Mouse (Mus musculus) cerebellum, adult 2 months (tissue): ENCODE data around the gene Ntm. TPM values are rescaled to one million over a fixed set of nuclear protein-coding genes. Genes with fewer than 3 reads are reported as not detected.

Experiments used
- DNase-seq, 2 experiments: peaks; one replicate each; pipeline ENCODE4 v3.0.0; 2021
- H3K27ac ChIP-seq: fragments of 200-500 bp; 2 replicates; pipeline ENCODE4 v1.5.1; 2012; ENCODE audit warnings: low read length, control low read depth, inconsistent platforms; ENCODE audit not compliant: insufficient read depth
- H3K27me3 ChIP-seq: fragments of 200-500 bp; 2 replicates; pipeline ENCODE4 v1.6.1; 2012; ENCODE audit warnings: inconsistent platforms, mild to moderate bottlenecking, low read length, moderate library complexity; ENCODE audit not compliant: control insufficient read depth, insufficient read depth
- H3K4me1 ChIP-seq: fragments of 200-500 bp; 2 replicates; pipeline ENCODE4 v1.6.1; 2011; ENCODE audit warnings: low read length; ENCODE audit not compliant: control insufficient read depth, insufficient read depth
- H3K4me3 ChIP-seq: fragments of 200-500 bp; replicated peaks from 2 replicates; pipeline ENCODE3; 2011; ENCODE audit warnings: mild to moderate bottlenecking, low read depth, low read length, control low read depth; ENCODE audit not compliant: insufficient read depth
- CTCF ChIP-seq: fragments of 200-500 bp; IDR thresholded peaks from 2 replicates; pipeline ENCODE4 v1.5.1; 2011; ENCODE audit warnings: low read depth, mild to moderate bottlenecking, control low read depth, low read length, moderate library complexity, borderline replicate concordance; ENCODE audit not compliant: insufficient read depth
- POLR2A ChIP-seq: fragments of 200-500 bp; IDR thresholded peaks from 2 replicates; pipeline ENCODE4 v1.6.1; 2011; ENCODE audit warnings: low read length, control low read depth, borderline replicate concordance; ENCODE audit not compliant: insufficient read depth
- WGBS: fragments of 180-500 bp; shearing (Covaris S2); methylation state at CpG from one replicate; pipeline ENCODE4 v1.1.7; 2018; 5-methylcytosine and 5-hydroxymethylcytosine counted together
- polyA plus RNA-seq: library from polyadenylated mRNA; depleted of rRNA; stranded (reverse); fragments of >200 nt; gene quantifications from 2 replicates; pipeline ENCODE4 v1.2.3, GENCODE M21; 2012

Ntm gene
- polyA plus RNA-seq, 1 experiment = 193 TPM

- Histone ChIP-seq H3K27me3 (no peaks in the 10 kb centered on the region), H3K4me3 (no peak overlapping the region), H3K4me1 (peaks cover 4% of the 10 kb centered on the region), H3K27ac (no peak overlapping the region)
- DNase-seq = no peak
- 52% methylated on average over 4 of the region's 4 CpGs for WGBS
- no peak for TF ChIP-seq CTCF
- TF ChIP-seq POLR2A = no peak
These were observed 817.0 kb downstream of the Ntm start for GRCm38 (mm10) chr9:29145901-29146300.

- WGBS = 96% methylated on average over 4 of the region's 4 CpGs
- no peaks in the 10 kb centered on the region for H3K27me3 ChIP-seq
- TF ChIP-seq CTCF = no peak
- TF ChIP-seq POLR2A = no peak
- no peak overlapping the region for H3K4me3 ChIP-seq
- H3K27ac ChIP-seq = no peak overlapping the region
- DNase-seq = no peak
- H3K4me1 ChIP-seq = no peaks in the 10 kb centered on the region; the same call in 1 of the 2 replicates
These were observed 826.9 kb downstream of the Ntm start for GRCm38 (mm10) chr9:29136039-29136438.

- Histone ChIP-seq H3K27me3 (no peaks in the 10 kb centered on the region), H3K27ac (no peak overlapping the region), H3K4me3 (no peak overlapping the region), H3K4me1 (peaks cover 5% of the 10 kb centered on the region)
- peak in 1 of 2 experiments; percentile 41 for DNase-seq
- TF ChIP-seq CTCF = no peak
- TF ChIP-seq POLR2A = no peak
- WGBS = 55% methylated on average over 5 of the region's 5 CpGs
These were observed 832.1 kb downstream of the Ntm start for GRCm38 (mm10) chr9:29130717-29131292.

- Histone ChIP-seq H3K4me3 (no peak overlapping the region), H3K27ac (no peak overlapping the region), H3K27me3 (no peaks in the 10 kb centered on the region), H3K4me1 (peaks cover 5% of the 10 kb centered on the region)
- no peak for TF ChIP-seq POLR2A
- 0 out of 2 replicates have a peak, but pooled peaks have one; percentile 5 for TF ChIP-seq CTCF
- no peak for DNase-seq
- WGBS = 76% methylated on average over 4 of the region's 4 CpGs
These were observed 832.6 kb downstream of the Ntm start for GRCm38 (mm10) chr9:29130316-29130715.

- TF ChIP-seq POLR2A (no peak), CTCF (no peak)
These were observed 834.5 kb downstream of the Ntm start for GRCm38 (mm10) chr9:29128416-29128815.

GRCm38 (mm10) chr9:29124455-29124854 is 838.5 kb downstream of the Ntm start:
- DNase-seq = peak in 1 of 2 experiments; percentile 54
- Histone ChIP-seq H3K27ac (no peak overlapping the region), H3K27me3 (no peaks in the 10 kb centered on the region), H3K4me1 (peaks cover 14% of the 10 kb centered on the region), H3K4me3 (no peak overlapping the region)
- no peak for TF ChIP-seq POLR2A
- TF ChIP-seq CTCF = no peak
- WGBS = 16% methylated on average over 3 of the region's 3 CpGs

More at GRCm38 (mm10) chr9:29128416-29128815, 834.5 kb downstream of the Ntm start:
- WGBS = 93% methylated on average over 2 of the region's 2 CpGs
- Histone ChIP-seq H3K27ac (no peak overlapping the region), H3K4me3 (no peak overlapping the region), H3K27me3 (no peaks in the 10 kb centered on the region), H3K4me1 (peaks cover 16% of the 10 kb centered on the region)
- DNase-seq = no peak

GRCm38 (mm10) chr9:29123828-29124227 is 839.1 kb downstream of the Ntm start:
- DNase-seq = peak; percentile 50 to 56
- WGBS = 61% methylated on average over 2 of the region's 2 CpGs
- Histone ChIP-seq H3K27me3 (no peaks in the 10 kb centered on the region), H3K27ac (no peak overlapping the region), H3K4me1 (peaks cover 14% of the 10 kb centered on the region), H3K4me3 (no peak overlapping the region)
- TF ChIP-seq POLR2A = no peak
- no peak for TF ChIP-seq CTCF

GRCm38 (mm10) chr9:29117561-29118112 is 845.3 kb downstream of the Ntm start:
- WGBS = 88% methylated on average over 2 of the region's 2 CpGs
- Histone ChIP-seq H3K4me1 (no peaks in the 10 kb centered on the region), H3K27me3 (no peaks in the 10 kb centered on the region), H3K27ac (no peak overlapping the region), H3K4me3 (no peak overlapping the region)
- TF ChIP-seq POLR2A (no peak), CTCF (no peak)
- DNase-seq = no peak
